Comparison of ENCODE assay signal across 21 mouse cellular contexts in genomic region chr16:89747864-89748263, GRCm38 (mm10).
"Had no signal": no experiment of that assay in that cellular context is flagged by ENCODE, and none has a peak within 500 bp of the region (broad histone marks: within the 10 kb centered on the region; RNA-seq: fewer than 3 reads in every experiment).

No protein-coding gene starts in this region.

- H3K9ac ChIP-seq: kidney, embryonic 15.5 days; limb, embryonic 13.5 days; liver, embryonic 12.5 days; liver, embryonic 15.5 days; neural tube, embryonic 12.5 days; neural tube, embryonic 15.5 days had no signal

- H3K27me3 ChIP-seq: kidney, embryonic 15.5 days; limb, embryonic 13.5 days; liver, embryonic 12.5 days; liver, embryonic 15.5 days; neural tube, embryonic 12.5 days; neural tube, embryonic 15.5 days had no signal

- H3K4me2 ChIP-seq: kidney, embryonic 15.5 days; limb, embryonic 13.5 days; liver, embryonic 12.5 days; liver, embryonic 15.5 days; midbrain, embryonic 11.5 days; neural tube, embryonic 12.5 days; neural tube, embryonic 15.5 days had no signal

- H3K36me3 ChIP-seq: kidney, embryonic 15.5 days; limb, embryonic 10.5 days; limb, embryonic 13.5 days; liver, embryonic 12.5 days; liver, embryonic 15.5 days; neural tube, embryonic 12.5 days; neural tube, embryonic 15.5 days had no signal

- DNase-seq: kidney, adult 11 months; kidney, adult 8-10 months; kidney, postnatal 14 days; layer of hippocampus, adult 9-11 months; liver; midbrain, embryonic 14.5 days; right cerebral cortex, adult 18-20 months; right cerebral cortex, postnatal 14 days; right cerebral cortex, postnatal 4 days; thymus, adult 2 months; thymus, postnatal 14 days had no signal

- ATAC-seq: liver, embryonic 12.5 days had no signal

- H3K9me3 ChIP-seq: kidney, embryonic 15.5 days; limb, embryonic 10.5 days; limb, embryonic 13.5 days; liver, embryonic 15.5 days; neural tube, embryonic 12.5 days; neural tube, embryonic 15.5 days had no signal

- H3K4me3 ChIP-seq: kidney, embryonic 15.5 days; layer of hippocampus, adult 2 months; limb, embryonic 10.5 days; limb, embryonic 13.5 days; liver, embryonic 12.5 days; liver, embryonic 15.5 days; neural tube, embryonic 12.5 days; neural tube, embryonic 15.5 days had no signal

- H3K4me1 ChIP-seq: kidney, embryonic 15.5 days; limb, embryonic 13.5 days; liver, embryonic 12.5 days; liver, embryonic 15.5 days; neural tube, embryonic 12.5 days; neural tube, embryonic 15.5 days had no signal

- H3K27ac ChIP-seq: kidney, embryonic 15.5 days; layer of hippocampus, adult 2 months; limb, embryonic 10.5 days; limb, embryonic 13.5 days; liver, embryonic 12.5 days; liver, embryonic 15.5 days; neural tube, embryonic 12.5 days; neural tube, embryonic 15.5 days; stomach, postnatal 0 days had no signal
